10 mouse cellular contexts compared by ENCODE assay signal in the genomic region with DNA sequence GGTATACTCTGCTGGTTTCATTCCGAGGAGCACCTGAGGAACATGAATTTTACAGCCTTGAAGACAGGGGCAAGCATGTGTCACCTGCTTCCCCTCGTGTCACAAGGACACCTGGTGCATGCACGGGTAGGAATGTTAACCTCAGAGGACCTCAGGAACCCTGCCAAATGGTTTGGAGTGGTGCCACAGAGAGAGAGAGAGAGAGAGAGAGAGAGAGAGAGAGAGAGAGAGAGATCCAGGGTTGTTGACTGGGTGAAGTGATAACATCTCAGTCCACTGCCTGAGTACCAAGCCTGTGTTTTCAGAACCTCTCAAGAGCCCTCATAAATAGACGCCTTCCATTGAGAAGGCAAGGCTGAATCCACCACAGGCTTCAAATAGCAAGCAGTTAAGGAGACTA. TPM values are rescaled to one million over a fixed set of nuclear protein-coding genes. Genes with fewer than 3 reads are reported as not detected.
DNase-seq lines count a peak whose midpoint lies in the region; ATAC-seq and TF ChIP-seq lines count a peak whose summit lies in the region.
"Had no signal": no experiment of that assay in that cellular context is flagged by ENCODE, and none has a peak within 500 bp of the region (broad histone marks: within the 10 kb centered on the region; RNA-seq: fewer than 3 reads in every experiment).

No protein-coding gene starts in this region.

- no peak overlapping the region for H3K4me3 ChIP-seq in forebrain, embryonic 10.5 days
- no peak overlapping the region for H3K4me3 ChIP-seq in forebrain, embryonic 16.5 days (replicated peaks; ENCODE audit: low read length)
- no peak overlapping the region for H3K4me3 ChIP-seq in kidney, embryonic 15.5 days (replicated peaks)
- no peak overlapping the region for H3K4me3 ChIP-seq in layer of hippocampus, adult 2 months

- no peaks in the 10 kb centered on the region for H3K27me3 ChIP-seq in forebrain, embryonic 10.5 days (ENCODE audit: poor library complexity, severe bottlenecking)
- no peaks in the 10 kb centered on the region for H3K27me3 ChIP-seq in forebrain, embryonic 16.5 days (replicated peaks; ENCODE audit: control insufficient read depth, insufficient read depth, low read length)
- no peaks in the 10 kb centered on the region for H3K27me3 ChIP-seq in kidney, embryonic 15.5 days

- H3K9ac ChIP-seq in forebrain, embryonic 16.5 days (replicated peaks; ENCODE audit: low read depth, low read length): no peak overlapping the region
- H3K9ac ChIP-seq in kidney, embryonic 15.5 days: no peak overlapping the region

- DNase-seq in forebrain, embryonic 10.5 days (ENCODE audit: extremely low spot score, low spot score): no peak
- peak; percentile 32 to 39 for DNase-seq in kidney, adult 8-10 months
- peak; percentile 15 for DNase-seq in kidney, postnatal 14 days
- peak; percentile 32 for DNase-seq in lung, postnatal 36 days
- DNase-seq in layer of hippocampus, adult 2 months (ENCODE audit: low spot score in 2 of 2): no peak
- no peak for DNase-seq in urinary bladder, postnatal 4 days (ENCODE audit: low spot score in 2 of 2)
- DNase-seq: cerebellum, postnatal 25 days; gastrocnemius, postnatal 25 days had no signal

- peak overlapping the region; percentile 40 for H3K27ac ChIP-seq in forebrain, embryonic 10.5 days
- no peak overlapping the region for H3K27ac ChIP-seq in forebrain, embryonic 16.5 days (ENCODE audit: low read length)
- H3K27ac ChIP-seq in kidney, embryonic 15.5 days: no peak overlapping the region
- no peak overlapping the region for H3K27ac ChIP-seq in layer of hippocampus, adult 2 months

- no peaks in the 10 kb centered on the region for H3K36me3 ChIP-seq in forebrain, embryonic 10.5 days (replicated peaks)
- H3K36me3 ChIP-seq in forebrain, embryonic 16.5 days (ENCODE audit: control insufficient read depth, insufficient read depth): no peaks in the 10 kb centered on the region
- H3K36me3 ChIP-seq in kidney, embryonic 15.5 days: no peaks in the 10 kb centered on the region

- H3K9me3 ChIP-seq in forebrain, embryonic 10.5 days: no peaks in the 10 kb centered on the region; the same call in 1 of the 2 replicates
- no peaks in the 10 kb centered on the region for H3K9me3 ChIP-seq in forebrain, embryonic 16.5 days (ENCODE audit: control insufficient read depth, low read length)
- no peaks in the 10 kb centered on the region for H3K9me3 ChIP-seq in kidney, embryonic 15.5 days (replicated peaks)

- 81% methylated on average over 4 of the region's 4 CpGs for WGBS in forebrain, embryonic 10.5 days
- 67% methylated on average over 4 of the region's 4 CpGs for WGBS in forebrain, embryonic 16.5 days
- WGBS in kidney, embryonic 15.5 days: 44% methylated on average over 4 of the region's 4 CpGs

- no peak for ATAC-seq in forebrain, embryonic 16.5 days
- no peak for ATAC-seq in kidney, embryonic 15.5 days (replicated peaks; ENCODE audit: low FRiP score)

- no peak overlapping the region for H3K4me2 ChIP-seq in forebrain, embryonic 16.5 days (ENCODE audit: low read length)
- no peak overlapping the region for H3K4me2 ChIP-seq in kidney, embryonic 15.5 days

- TF ChIP-seq CTCF in layer of hippocampus, adult 2 months (conservative IDR thresholded peaks at IDR 0.05): no peak

- peaks cover 9% of the 10 kb centered on the region for H3K4me1 ChIP-seq in forebrain, embryonic 10.5 days
- 0 out of 2 replicates have a peak, but pooled peaks cover 2% of the 10 kb centered on the region for H3K4me1 ChIP-seq in forebrain, embryonic 16.5 days (replicated peaks; ENCODE audit: control insufficient read depth, insufficient read depth, low read length)
- H3K4me1 ChIP-seq in kidney, embryonic 15.5 days: no peaks in the 10 kb centered on the region

RNA-seq across cellular contexts. Expression of a gene that starts 12.0 kb away (rescaled TPM):
- polyA plus RNA-seq in forebrain, embryonic 10.5 days (2016; fragmentation: Nextera tagmentation; extraction: Ambion mirVana): 126 and 138 TPM in 2 replicates
- 117 and 122 TPM in 2 replicates for polyA plus RNA-seq in forebrain, embryonic 16.5 days (2015; fragmentation: Nextera tagmentation; extraction: Ambion mirVana)
- 62.6 and 68.8 TPM in 2 replicates for polyA plus RNA-seq in kidney, embryonic 15.5 days (2015; fragmentation: Nextera tagmentation; extraction: Ambion mirVana)
- 100 to 1,000 TPM; 337 to 340 TPM for total RNA-seq in layer of hippocampus, adult 2 months (2021)

RNA-seq across cellular contexts. Expression of a gene that starts 29.8 kb away (rescaled TPM):
- 14.9 and 15.4 TPM in 2 replicates for polyA plus RNA-seq in forebrain, embryonic 10.5 days (2016; fragmentation: Nextera tagmentation; extraction: Ambion mirVana)
- polyA plus RNA-seq in forebrain, embryonic 16.5 days (2015; fragmentation: Nextera tagmentation; extraction: Ambion mirVana): 13.4 and 14.4 TPM in 2 replicates
- polyA plus RNA-seq in kidney, embryonic 15.5 days (2015; fragmentation: Nextera tagmentation; extraction: Ambion mirVana): 16.9 and 17.1 TPM in 2 replicates
- total RNA-seq in layer of hippocampus, adult 2 months (2021): 10 to 100 TPM; 10.7 to 11.9 TPM

Comparison
In these comparisons a context has a peak if more than half of its experiments do, and no peak if none do; other contexts are left out.
1. DNase-seq: peak in kidney, adult 8-10 months (2 of 2), kidney, postnatal 14 days (single experiment) and lung, postnatal 36 days (single experiment); none in forebrain, embryonic 10.5 days (single experiment), layer of hippocampus, adult 2 months (0 of 2) and urinary bladder, postnatal 4 days (0 of 2).